Mouse (Mus musculus) large intestine, adult 2 months (tissue): Measurements from ENCODE around the gene Tgm7. TPM values are rescaled to one million over a fixed set of nuclear protein-coding genes. Genes with fewer than 3 reads are reported as not detected.

Experiments used
- DNase-seq: peaks from one replicate; pipeline ENCODE4 v3.0.0-alpha.2; 2012; ENCODE audit warnings: low read depth, low spot score
- WGBS: fragments of 180-500 bp; shearing (Covaris S2); methylation state at CpG from one replicate; pipeline ENCODE4 v1.1.7; 2018; 5-methylcytosine and 5-hydroxymethylcytosine counted together
- polyA plus RNA-seq: library from polyadenylated mRNA; depleted of rRNA; stranded (reverse); fragments of >200 nt; gene quantifications from 2 replicates; pipeline ENCODE4 v1.2.3, GENCODE M21; 2012; rRNA removed

Gene Tgm7
- polyA plus RNA-seq, 1 experiment = not detected

DNA sequence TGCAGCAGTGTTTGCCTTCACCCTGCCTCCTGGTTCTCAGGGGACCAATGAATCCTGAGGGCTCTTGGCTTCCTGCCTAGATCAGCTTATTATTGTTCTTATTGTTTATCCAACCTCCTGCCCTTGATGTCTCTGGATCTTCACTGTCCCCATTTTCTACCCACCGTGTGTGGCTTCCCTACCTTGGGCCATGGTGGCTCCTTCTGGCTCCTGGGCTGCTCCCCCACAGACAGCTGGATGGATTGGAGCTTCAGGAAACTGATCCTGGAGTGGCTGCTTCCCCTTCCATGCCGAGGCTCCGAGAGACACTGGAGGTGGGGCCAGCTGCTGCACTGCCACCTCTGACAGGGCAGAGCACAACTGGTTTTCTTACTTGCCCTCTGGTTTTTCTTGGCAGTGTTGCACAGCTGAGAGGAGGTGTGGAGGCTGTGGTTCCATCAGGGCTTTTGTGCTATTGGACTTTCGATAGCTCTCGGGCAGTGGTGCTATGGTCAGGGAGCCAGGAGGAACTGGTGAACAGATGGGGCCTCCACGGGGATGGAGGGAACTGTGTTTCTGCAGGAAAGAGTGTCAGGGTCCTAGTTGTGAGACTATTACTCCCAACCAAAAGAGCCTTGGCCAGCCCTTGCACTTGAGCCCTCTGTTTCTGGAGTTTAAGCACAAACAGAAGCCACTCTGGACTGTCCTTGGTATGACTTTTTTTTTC is 24.0 kb downstream of the Tgm7 start, which contains the start of gene Tgm5:
Tgm5 (minus strand) TSS at position 362 of the 706 bp plus-strand sequence.
- DNase-seq = no peak
- 14% methylated on average over 6 of the region's 6 CpGs for WGBS

GRCm38 (mm10) chr2:121082626-121083025 is 27.0 kb downstream of the Tgm7 start:
- WGBS = 69% methylated on average over 1 of the region's 1 CpGs

DNA sequence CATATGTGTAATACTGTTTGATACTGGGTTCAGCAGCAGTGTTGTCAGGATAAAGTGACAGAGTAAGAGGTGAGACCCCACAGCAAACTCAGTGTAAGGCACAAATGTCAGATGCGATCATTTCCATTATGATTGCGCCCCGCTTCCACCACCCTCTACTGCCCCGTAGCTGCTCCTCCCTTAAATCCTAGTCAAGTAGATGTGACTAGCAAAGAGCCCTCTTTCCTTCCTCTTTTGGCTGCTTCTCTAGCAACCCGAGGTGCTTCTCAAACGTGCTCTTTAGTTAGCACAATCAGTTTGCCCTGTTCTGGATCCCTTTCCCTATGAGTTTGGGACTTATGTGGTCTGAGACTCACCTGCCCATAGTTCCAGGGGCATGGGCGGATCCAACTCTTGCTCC is 34.8 kb downstream of the Tgm7 start:
- 73% methylated on average over 7 of the region's 7 CpGs for WGBS
- DNase-seq = no peak

More at GRCm38 (mm10) chr2:121082626-121083025, 27.0 kb downstream of the Tgm7 start:
- no peak for DNase-seq

DNA sequence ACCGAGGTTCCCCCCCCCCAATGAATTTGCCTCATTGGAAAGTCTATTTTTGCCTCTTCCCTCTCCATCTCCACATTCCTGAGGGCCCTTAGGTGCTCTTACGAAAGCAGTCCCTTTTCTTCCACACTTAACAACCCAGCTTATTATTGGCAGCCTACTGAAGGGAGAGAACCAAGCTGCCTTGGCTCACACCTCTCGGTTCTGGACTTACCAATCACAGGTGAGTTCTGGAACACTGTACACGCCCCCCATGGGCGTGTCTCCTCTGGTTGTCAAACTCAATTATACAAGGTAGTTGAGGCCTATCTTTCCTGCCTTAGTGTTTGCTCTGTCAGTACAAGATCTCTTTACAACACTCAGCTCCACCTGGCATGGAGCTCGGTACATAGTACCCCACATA is 37.7 kb downstream of the Tgm7 start:
- 55% methylated on average over 6 of the region's 6 CpGs for WGBS
- no peak for DNase-seq

- 80% methylated on average over 6 of the region's 6 CpGs for WGBS
- DNase-seq = no peak
Measured at GRCm38 (mm10) chr2:121069506-121069905, 40.1 kb downstream of the Tgm7 start.

DNA sequence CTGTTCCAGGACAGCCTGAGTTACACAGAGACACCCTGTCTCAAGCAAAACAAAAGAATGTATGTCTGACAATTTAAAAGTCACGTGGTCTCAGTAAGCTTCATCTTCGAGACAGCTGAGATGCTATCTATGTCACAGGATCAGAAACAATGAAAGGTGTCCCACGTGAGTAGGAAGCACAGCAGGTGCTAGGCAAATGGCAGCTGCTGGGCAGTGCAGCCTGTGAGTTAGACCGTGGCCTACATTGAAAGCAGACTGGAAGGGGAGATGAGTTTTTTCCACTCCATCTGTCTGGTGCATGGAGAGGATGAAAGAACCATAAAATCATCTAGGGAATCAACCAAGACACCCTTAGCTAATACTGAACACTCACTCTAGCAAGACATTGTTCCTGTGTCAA is 42.5 kb downstream of the Tgm7 start:
- no peak for DNase-seq
- WGBS = 52% methylated on average over 4 of the region's 4 CpGs

DNA sequence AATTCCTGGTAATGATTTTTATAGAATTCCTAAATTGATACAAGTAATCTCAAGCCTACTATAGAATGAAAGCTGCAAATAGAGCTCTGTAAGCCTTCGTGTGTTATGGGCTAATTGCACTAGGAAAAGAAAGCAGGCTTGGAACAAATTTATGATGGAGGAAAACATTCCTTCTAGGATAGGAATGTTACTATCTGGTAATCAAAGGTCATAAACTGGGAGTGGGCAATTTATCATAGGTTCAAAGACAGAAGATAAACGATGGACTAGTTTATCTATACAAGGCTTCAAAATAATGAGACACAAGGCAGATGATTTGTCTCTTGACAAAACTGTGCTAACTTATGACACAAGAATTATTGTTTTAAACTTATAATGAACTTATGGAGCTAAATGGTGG is 48.3 kb downstream of the Tgm7 start:
- 19% methylated on average over 2 of the region's 2 CpGs for WGBS
- no peak for DNase-seq

GRCm38 (mm10) chr2:121057997-121058396 is 51.6 kb downstream of the Tgm7 start:
- DNase-seq = no peak
- WGBS = 57% methylated on average over 6 of the region's 6 CpGs

DNA sequence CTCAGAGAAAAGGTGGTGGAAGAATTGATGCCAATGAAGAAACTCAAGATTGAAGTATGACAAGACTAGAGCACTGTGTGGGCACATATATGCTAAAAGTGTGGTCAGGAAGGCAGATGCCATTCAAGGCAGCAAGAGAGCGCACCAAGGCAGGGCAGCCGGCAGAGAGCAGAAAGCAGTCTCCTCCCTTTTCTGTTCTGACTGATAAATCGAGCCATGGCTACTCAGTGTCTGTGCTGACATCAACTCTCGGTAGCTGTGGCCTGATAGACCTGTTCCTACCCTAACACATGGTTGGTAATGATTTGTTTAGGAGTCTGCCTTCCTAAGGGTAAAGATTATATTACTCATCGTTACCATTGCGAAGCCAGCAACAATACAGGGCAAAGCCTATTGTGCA is 53.7 kb downstream of the Tgm7 start:
- DNase-seq = no peak
- 80% methylated on average over 6 of the region's 6 CpGs for WGBS

DNA sequence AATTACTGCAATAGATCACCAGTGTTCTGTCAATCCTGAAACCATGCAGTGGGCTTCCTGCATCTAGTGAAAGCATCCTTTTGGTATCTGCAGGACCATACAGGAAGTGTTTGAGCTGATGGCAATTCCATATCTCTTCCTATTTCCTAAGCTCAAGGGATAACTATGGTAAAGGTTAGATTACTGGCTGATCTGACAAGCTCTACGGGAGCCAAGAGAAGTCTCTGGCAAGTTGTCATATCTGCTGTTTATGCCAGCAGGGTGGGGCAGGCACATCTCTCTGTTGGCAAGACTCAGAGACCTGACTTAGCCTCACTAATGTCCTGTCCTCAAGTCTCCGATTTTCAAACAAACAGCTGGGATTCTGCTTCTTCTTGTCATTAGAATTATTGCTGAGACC is 55.5 kb downstream of the Tgm7 start:
- no peak for DNase-seq
- WGBS = 39% methylated on average over 2 of the region's 2 CpGs

DNA sequence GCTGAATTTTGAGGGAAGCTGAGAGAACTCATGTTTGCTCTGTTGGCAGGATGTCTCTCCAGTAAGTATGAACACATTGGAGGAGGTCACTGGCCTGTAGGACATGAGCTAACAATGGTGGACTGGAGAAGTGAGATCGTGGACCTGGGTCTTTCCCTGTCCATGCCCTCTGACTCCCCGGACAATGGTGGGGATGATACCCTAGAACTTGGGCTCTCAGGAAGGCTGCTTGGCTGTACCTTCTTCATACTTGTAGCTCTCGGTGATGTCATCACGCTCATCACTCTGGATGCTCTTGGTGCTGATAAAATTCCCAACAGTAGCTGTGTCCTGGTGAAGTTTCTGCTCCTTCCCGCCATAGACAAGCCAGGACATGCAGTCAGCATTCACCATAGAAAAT is 57.4 kb downstream of the Tgm7 start:
- 90% methylated on average over 5 of the region's 5 CpGs for WGBS
- no peak for DNase-seq

DNA sequence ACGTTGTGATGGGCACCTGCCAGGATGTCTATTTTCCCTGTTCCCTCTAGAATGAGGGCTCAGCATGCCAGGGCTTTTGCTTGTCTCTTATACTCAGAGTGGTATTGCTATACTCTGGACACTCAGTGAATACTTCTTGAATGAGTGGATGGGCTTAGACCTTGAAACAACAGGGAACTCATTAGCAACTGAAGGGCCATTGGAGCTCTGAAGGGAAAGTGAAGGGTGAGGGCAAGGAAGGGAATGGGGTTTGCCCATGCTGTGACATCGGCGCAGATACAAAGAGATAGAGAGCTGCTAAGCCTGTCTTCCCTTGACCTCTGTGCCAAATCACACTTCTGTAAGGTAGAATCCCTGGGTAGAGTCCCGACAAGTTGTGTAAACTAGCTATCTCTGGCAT is 63.9 kb downstream of the Tgm7 start:
- 76% methylated on average over 4 of the region's 4 CpGs for WGBS
- no peak for DNase-seq

Other genes starting within 250 kb of the Tgm7 start
- gene Ubr1, start 139.1 kb downstream of the Tgm7 start, polyA plus RNA-seq = 5.7 and 12.2 TPM in 2 replicates
- gene Tmem62, start 132.8 kb downstream of the Tgm7 start, polyA plus RNA-seq = 6.3 and 6.9 TPM in 2 replicates
- 24.1 and 26.4 TPM in 2 replicates for gene Ccndbp1, start 101.4 kb downstream of the Tgm7 start, polyA plus RNA-seq
- 1.2 and 1.5 TPM in 2 replicates for gene Epb42, start 72.7 kb downstream of the Tgm7 start, polyA plus RNA-seq
- gene Tgm5, start 24.0 kb downstream of the Tgm7 start, polyA plus RNA-seq = 0.55 and 0.64 TPM in 2 replicates
- 2.2 and 2.9 TPM in 2 replicates for gene Adal, start 30.6 kb upstream of the Tgm7 start, polyA plus RNA-seq
- gene Lcmt2, start 30.9 kb upstream of the Tgm7 start, polyA plus RNA-seq = 8.6 and 9.3 TPM in 2 replicates
- gene Tubgcp4, start 60.9 kb upstream of the Tgm7 start, polyA plus RNA-seq = 13.4 and 27.9 TPM in 2 replicates
- 2.4 and 4.6 TPM in 2 replicates for gene Zscan29, start 61.3 kb upstream of the Tgm7 start, polyA plus RNA-seq
- 13.1 and 14.6 TPM in 2 replicates for gene Trp53bp1, start 161.6 kb upstream of the Tgm7 start, polyA plus RNA-seq
- gene Map1a, start 179.8 kb upstream of the Tgm7 start, polyA plus RNA-seq = 1.5 and 4.1 TPM in 2 replicates
- gene Ppip5k1, start 245.6 kb upstream of the Tgm7 start, polyA plus RNA-seq = 27.1 and 52.3 TPM in 2 replicates
- 912 and 1,609 TPM in 2 replicates for gene Ckmt1, start 247.9 kb upstream of the Tgm7 start, polyA plus RNA-seq